17 mouse cellular contexts compared by ENCODE assay signal in the genomic region with DNA sequence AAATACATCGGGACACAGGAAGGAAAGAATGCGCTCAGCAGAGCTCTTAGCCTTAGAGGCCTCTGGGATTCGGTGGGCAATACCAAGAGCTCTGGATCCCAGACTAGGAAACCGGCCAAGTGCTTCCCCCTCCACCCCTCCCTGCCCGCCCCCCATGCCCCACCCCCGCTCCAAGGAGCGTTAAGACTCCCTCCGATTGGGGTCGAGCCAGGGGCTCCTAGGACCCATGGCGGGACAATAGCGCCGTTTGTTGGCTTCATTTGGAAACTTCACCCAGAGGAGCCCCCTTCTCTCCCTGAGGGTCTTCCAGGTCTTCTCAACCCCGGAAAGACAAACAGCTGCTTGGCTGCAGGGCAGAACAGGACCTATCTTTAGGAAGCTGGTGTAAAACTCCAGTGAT. TPM values are rescaled to one million over a fixed set of nuclear protein-coding genes. Genes with fewer than 3 reads are reported as not detected.
DNase-seq lines count a peak whose midpoint lies in the region; ATAC-seq and TF ChIP-seq lines count a peak whose summit lies in the region.
"Had no signal": no experiment of that assay in that cellular context is flagged by ENCODE, and none has a peak within 500 bp of the region (broad histone marks: within the 10 kb centered on the region; RNA-seq: fewer than 3 reads in every experiment).

No protein-coding gene starts in this region.

- no peak for TF ChIP-seq CTCF in hindbrain, postnatal 0 days (IDR thresholded peaks at IDR 0.05; ENCODE audit: low read depth)
- TF ChIP-seq CTCF in layer of hippocampus, adult 2 months (conservative IDR thresholded peaks at IDR 0.05): no peak; the same call in 1 of the 2 replicates

- no peak overlapping the region for H3K27ac ChIP-seq in heart, embryonic 10.5 days
- no peak overlapping the region for H3K27ac ChIP-seq in hindbrain, postnatal 0 days
- H3K27ac ChIP-seq in layer of hippocampus, adult 2 months: no peak overlapping the region
- H3K27ac ChIP-seq: embryonic facial prominence, embryonic 13.5 days; macrophage had no signal

- no peaks in the 10 kb centered on the region for H3K36me3 ChIP-seq in heart, embryonic 10.5 days
- H3K36me3 ChIP-seq in hindbrain, postnatal 0 days (ENCODE audit: insufficient read depth, low read length): no peaks in the 10 kb centered on the region
- H3K36me3 ChIP-seq: embryonic facial prominence, embryonic 13.5 days had no signal

- no peak for ATAC-seq in hindbrain, postnatal 0 days
- ATAC-seq: intestine, embryonic 16.5 days had no signal

- 0 out of 2 replicates have a peak, but pooled peaks cover 3% of the 10 kb centered on the region for H3K9me3 ChIP-seq in heart, embryonic 10.5 days
- H3K9me3 ChIP-seq in hindbrain, postnatal 0 days (ENCODE audit: low read length): no peaks in the 10 kb centered on the region
- H3K9me3 ChIP-seq: embryonic facial prominence, embryonic 13.5 days had no signal

- peak overlapping the region; percentile 5; the same call in 1 of the 2 replicates for H3K4me2 ChIP-seq in hindbrain, postnatal 0 days (ENCODE audit: low read depth, low read length)
- H3K4me2 ChIP-seq: embryonic facial prominence, embryonic 13.5 days had no signal

- 9% methylated on average over 13 of the region's 13 CpGs for WGBS in heart, embryonic 10.5 days
- WGBS in hindbrain, postnatal 0 days: 21% methylated on average over 13 of the region's 13 CpGs

- DNase-seq in heart, embryonic 10.5 days (ENCODE audit: low spot score): no peak
- no peak for DNase-seq in heart, postnatal 36 days
- DNase-seq in right cerebral cortex, postnatal 4 days: peak; percentile 19
- DNase-seq in right cerebral cortex, postnatal 36 days (ENCODE audit: low spot score in 2 of 2): no peak
- DNase-seq in hindbrain, postnatal 0 days (ENCODE audit: low spot score): peak; percentile 64
- no peak for DNase-seq in layer of hippocampus, adult 2 months (ENCODE audit: low spot score in 2 of 2)
- no peak for DNase-seq in gastrocnemius, postnatal 14 days
- no peak for DNase-seq in layer of hippocampus, postnatal 36 days
- DNase-seq: adrenal gland, postnatal 36 days; cerebellum, adult 11-12 months had no signal

- H3K4me1 ChIP-seq in heart, embryonic 10.5 days: no peaks in the 10 kb centered on the region
- H3K4me1 ChIP-seq in hindbrain, postnatal 0 days (ENCODE audit: insufficient read depth, low read length): no peaks in the 10 kb centered on the region

- no peak overlapping the region for H3K9ac ChIP-seq in hindbrain, postnatal 0 days (replicated peaks; ENCODE audit: low read length)
- H3K9ac ChIP-seq: embryonic facial prominence, embryonic 13.5 days had no signal

- H3K27me3 ChIP-seq in heart, embryonic 10.5 days (ENCODE audit: insufficient read depth, poor library complexity, severe bottlenecking): peaks cover 84% of the 10 kb centered on the region
- H3K27me3 ChIP-seq in hindbrain, postnatal 0 days (ENCODE audit: insufficient read depth, low read length): no peaks in the 10 kb centered on the region; the same call in 1 of the 2 replicates

- intact Hi-C loops in heart, postnatal 36 days (cut with DNase I): no loop called here
- intact Hi-C loops in gastrocnemius, postnatal 14 days (cut with DNase I; ENCODE audit: low total_unique reads): no loop called here

- H3K4me3 ChIP-seq in heart, embryonic 10.5 days: peak overlapping the region; percentile 32; the same call in 1 of the 2 replicates
- no peak overlapping the region for H3K4me3 ChIP-seq in hindbrain, postnatal 0 days (ENCODE audit: low read length)
- H3K4me3 ChIP-seq in layer of hippocampus, adult 2 months: no peak overlapping the region
- H3K4me3 ChIP-seq: embryonic facial prominence, embryonic 13.5 days had no signal

RNA-seq across cellular contexts. Expression of a gene that starts 3.1 kb away (rescaled TPM):
- polyA plus RNA-seq in heart, embryonic 10.5 days (2016; fragmentation: Nextera tagmentation; extraction: Ambion mirVana): 0.24 and 0.51 TPM in 2 replicates
- total RNA-seq in heart, postnatal 36 days (2021): not detected
- total RNA-seq in hindbrain, postnatal 0 days (2014; rRNA removed): 6.1 and 8.5 TPM in 2 replicates
- polyA plus RNA-seq in hindbrain, postnatal 0 days (2015; fragmentation: Nextera tagmentation; extraction: Ambion mirVana): 1.3 and 2.4 TPM in 2 replicates
- total RNA-seq in layer of hippocampus, adult 2 months (2021): 1 to 10 TPM; 1.0 to 2.2 TPM
- total RNA-seq in gastrocnemius, postnatal 14 days (2021): not detected
- total RNA-seq in layer of hippocampus, postnatal 36 days (2021): 1 to 10 TPM; 1.7 to 2.0 TPM
- total RNA-seq: adrenal gland, postnatal 36 days; granulocyte monocyte progenitor cell, adult 5-6 weeks had no signal
- polyA plus RNA-seq: intestine, embryonic 16.5 days; liver, embryonic 16.5 days; macrophage; stomach, embryonic 14.5 days; urinary bladder, adult 2 months had no signal

Comparison
In these comparisons a context has a peak if more than half of its experiments do, and no peak if none do; other contexts are left out.
1. DNase-seq: peak in right cerebral cortex, postnatal 4 days (single experiment) and hindbrain, postnatal 0 days (single experiment); none in heart, embryonic 10.5 days (single experiment), heart, postnatal 36 days (0 of 2), right cerebral cortex, postnatal 36 days (0 of 2), layer of hippocampus, adult 2 months (0 of 2), gastrocnemius, postnatal 14 days (single experiment) and layer of hippocampus, postnatal 36 days (0 of 2).